Mouse (Mus musculus) frontal cortex, postnatal 14 days (tissue): ENCODE results near the gene Prdm4.

Experiments
- DNase-seq, 2 experiments: peaks; one replicate each; pipeline ENCODE4 v3.0.0; 2022; ENCODE audit warnings: low spot score in 2 of 2

Prdm4 gene

GRCm38 (mm10) chr10:85916498-85917309 is at the start of gene Prdm4:
Gene Prdm4, minus strand, starts transcription at chr10:85917142.
- DNase-seq: peak; percentile 92 to 95

GRCm38 (mm10) chr10:85966476-85966875 is 49.5 kb upstream of the Prdm4 start:
- no peak for DNase-seq

- DNase-seq: no peak
These were observed 47.4 kb upstream of the Prdm4 start for GRCm38 (mm10) chr10:85964316-85964715.

GRCm38 (mm10) chr10:85962897-85963296 is 46.0 kb upstream of the Prdm4 start:
- DNase-seq: no peak

- DNase-seq: peak; percentile 91 to 97
These were observed 40.6 kb upstream of the Prdm4 start, which contains the start of gene Rtcb for GRCm38 (mm10) chr10:85957464-85957950. Gene Rtcb, minus strand, starts transcription at chr10:85957823.

GRCm38 (mm10) chr10:85956871-85957419 is 40.0 kb upstream of the Prdm4 start:
- DNase-seq: no peak

GRCm38 (mm10) chr10:85954429-85954828 is 37.5 kb upstream of the Prdm4 start:
- DNase-seq: no peak

- no peak for DNase-seq
These were observed 36.5 kb upstream of the Prdm4 start for GRCm38 (mm10) chr10:85953401-85953800.

- no peak for DNase-seq
These were observed 35.0 kb upstream of the Prdm4 start for GRCm38 (mm10) chr10:85951765-85952443.

GRCm38 (mm10) chr10:85948483-85949196 is 31.7 kb upstream of the Prdm4 start:
- DNase-seq: no peak

GRCm38 (mm10) chr10:85936280-85936965 is 19.5 kb upstream of the Prdm4 start:
- no peak for DNase-seq

GRCm38 (mm10) chr10:85929962-85930361 is 13.0 kb upstream of the Prdm4 start:
- DNase-seq: no peak

- no peak for DNase-seq
These were observed 12.3 kb upstream of the Prdm4 start for GRCm38 (mm10) chr10:85929208-85929591.

- peak; percentile 57 to 62 for DNase-seq
These were observed 11.7 kb upstream of the Prdm4 start for GRCm38 (mm10) chr10:85928499-85929207.

GRCm38 (mm10) chr10:85927676-85928445 is 10.9 kb upstream of the Prdm4 start, which contains the start of gene Ascl4:
Gene Ascl4, plus strand, starts transcription at chr10:85927681.
- DNase-seq: peak in 1 of 2 experiments; percentile 5

GRCm38 (mm10) chr10:85879886-85880486 is 37.0 kb downstream of the Prdm4 start:
- no peak for DNase-seq

- DNase-seq: no peak
These were observed 41.1 kb downstream of the Prdm4 start for GRCm38 (mm10) chr10:85875812-85876211.

GRCm38 (mm10) chr10:85873861-85874544 is 42.9 kb downstream of the Prdm4 start:
- DNase-seq: no peak

GRCm38 (mm10) chr10:85872479-85872773 is 44.5 kb downstream of the Prdm4 start:
- DNase-seq: no peak
